Mouse (Mus musculus) thymus, adult 2 months (tissue): ENCODE measurements around the gene Eef1akmt2. TPM values are rescaled to one million over a fixed set of nuclear protein-coding genes. Genes with fewer than 3 reads are reported as not detected.

Source experiments
- DNase-seq: peaks from one replicate; pipeline ENCODE4 v3.0.0; 2021
- H3K27ac ChIP-seq: fragments of 200-500 bp; 2 replicates; pipeline ENCODE4 v1.5.1; 2012; ENCODE audit warnings: low read length, control low read depth; ENCODE audit not compliant: control insufficient read depth, insufficient read depth
- H3K27me3 ChIP-seq: fragments of 200-500 bp; 2 replicates; pipeline ENCODE4 v1.6.1; 2012; ENCODE audit warnings: mild to moderate bottlenecking, low read length, moderate library complexity, mixed read lengths; ENCODE audit not compliant: control insufficient read depth, insufficient read depth
- H3K36me3 ChIP-seq: fragments of 200-500 bp; 2 replicates; pipeline ENCODE4 v1.6.1; 2012; ENCODE audit warnings: mild to moderate bottlenecking, low read length, moderate library complexity; ENCODE audit not compliant: control insufficient read depth, insufficient read depth
- H3K4me1 ChIP-seq: fragments of 200-500 bp; replicated peaks from 2 replicates; pipeline ENCODE4 v1.6.1; 2012; ENCODE audit warnings: low read length; ENCODE audit not compliant: control insufficient read depth, insufficient read depth
- H3K4me3 ChIP-seq: fragments of 200-500 bp; 2 replicates; pipeline ENCODE4 v1.5.1; 2012; ENCODE audit warnings: mild to moderate bottlenecking, low read length, control low read depth, moderate library complexity; ENCODE audit not compliant: control insufficient read depth, insufficient read depth
- CTCF ChIP-seq: fragments of 200-500 bp; IDR thresholded peaks from 2 replicates; pipeline ENCODE4 v1.5.1; 2012; ENCODE audit warnings: mild to moderate bottlenecking, control low read depth, low read length, moderate library complexity, borderline replicate concordance; ENCODE audit not compliant: control insufficient read depth, poor library complexity, insufficient read depth; ENCODE audit errors: extremely low read depth
- POLR2A ChIP-seq: fragments of 200-500 bp; IDR thresholded peaks from 2 replicates; pipeline ENCODE4 v1.6.1; 2012; ENCODE audit warnings: mild to moderate bottlenecking, low read length, control low read depth, moderate library complexity; ENCODE audit not compliant: control insufficient read depth, poor library complexity, insufficient read depth; ENCODE audit errors: extremely low read depth
- WGBS: fragments of 180-500 bp; shearing (Covaris S2); methylation state at CpG from one replicate; pipeline ENCODE4 v1.1.7; 2018; 5-methylcytosine and 5-hydroxymethylcytosine counted together
- polyA plus RNA-seq: library from polyadenylated mRNA; depleted of rRNA; stranded (reverse); fragments of >200 nt; gene quantifications from 2 replicates; pipeline ENCODE4 v1.2.3, GENCODE M21; 2012

The Eef1akmt2 gene
- polyA plus RNA-seq, 1 experiment, result 7.0 TPM

GRCm38 (mm10) chr7:132843152-132843551, 9.3 kb downstream of the Eef1akmt2 start:
- no peak overlapping the region for H3K27ac ChIP-seq
- 70% methylated on average over 3 of the region's 3 CpGs for WGBS
- TF ChIP-seq CTCF (no peak), POLR2A (no peak)
- H3K36me3 ChIP-seq, result peaks cover 10% of the 10 kb centered on the region
- H3K27me3 ChIP-seq, result no peaks in the 10 kb centered on the region
- DNase-seq, result no peak
- no peak overlapping the region for H3K4me3 ChIP-seq
- no peaks in the 10 kb centered on the region for H3K4me1 ChIP-seq

- H3K4me1 ChIP-seq, result no peaks in the 10 kb centered on the region
- H3K36me3 ChIP-seq, result peaks cover 10% of the 10 kb centered on the region
- H3K4me3 ChIP-seq, result no peak overlapping the region
- TF ChIP-seq POLR2A (no peak), CTCF (no peak)
- H3K27me3 ChIP-seq, result no peaks in the 10 kb centered on the region
- WGBS, result 93% methylated on average over 1 of the region's 1 CpGs
- no peak overlapping the region for H3K27ac ChIP-seq
- no peak for DNase-seq
Measured at GRCm38 (mm10) chr7:132842455-132842854, 10.0 kb downstream of the Eef1akmt2 start.

GRCm38 (mm10) chr7:132841287-132841686, 11.2 kb downstream of the Eef1akmt2 start:
- 96% methylated on average over 5 of the region's 5 CpGs for WGBS
- no peak overlapping the region for H3K27ac ChIP-seq
- peaks cover 10% of the 10 kb centered on the region for H3K36me3 ChIP-seq
- H3K27me3 ChIP-seq, result no peaks in the 10 kb centered on the region
- H3K4me1 ChIP-seq, result no peaks in the 10 kb centered on the region
- DNase-seq, result no peak
- TF ChIP-seq CTCF, result no peak
- no peak for TF ChIP-seq POLR2A
- H3K4me3 ChIP-seq, result no peak overlapping the region

GRCm38 (mm10) chr7:132830955-132831354, 21.5 kb downstream of the Eef1akmt2 start:
- Histone ChIP-seq H3K4me3 (no peak overlapping the region), H3K36me3 (peaks cover 29% of the 10 kb centered on the region), H3K27me3 (no peaks in the 10 kb centered on the region), H3K4me1 (no peaks in the 10 kb centered on the region), H3K27ac (no peak overlapping the region)
- TF ChIP-seq POLR2A, result no peak
- no peak for TF ChIP-seq CTCF
- no peak for DNase-seq
- WGBS, result 93% methylated on average over 4 of the region's 4 CpGs

GRCm38 (mm10) chr7:132824346-132825022, 28.0 kb downstream of the Eef1akmt2 start:
- Histone ChIP-seq H3K4me3 (no peak overlapping the region), H3K36me3 (peaks cover 16% of the 10 kb centered on the region), H3K27me3 (no peaks in the 10 kb centered on the region), H3K4me1 (no peaks in the 10 kb centered on the region), H3K27ac (no peak overlapping the region)
- DNase-seq, result no peak
- WGBS, result 24% methylated on average over 1 of the region's 1 CpGs
- TF ChIP-seq CTCF (no peak), POLR2A (no peak)

- peaks cover 16% of the 10 kb centered on the region for H3K36me3 ChIP-seq
- DNase-seq, result no peak
- H3K4me1 ChIP-seq, result no peaks in the 10 kb centered on the region
- no peaks in the 10 kb centered on the region for H3K27me3 ChIP-seq
- H3K4me3 ChIP-seq, result no peak overlapping the region
- TF ChIP-seq POLR2A, result no peak
- TF ChIP-seq CTCF, result no peak
- H3K27ac ChIP-seq, result no peak overlapping the region
Measured at GRCm38 (mm10) chr7:132823832-132824231, 28.6 kb downstream of the Eef1akmt2 start.

GRCm38 (mm10) chr7:132820692-132821091, 31.8 kb downstream of the Eef1akmt2 start:
- H3K27ac ChIP-seq, result no peak overlapping the region
- H3K36me3 ChIP-seq, result peaks cover 6% of the 10 kb centered on the region
- no peak for TF ChIP-seq POLR2A
- no peaks in the 10 kb centered on the region for H3K4me1 ChIP-seq
- no peak overlapping the region for H3K4me3 ChIP-seq
- 86% methylated on average over 3 of the region's 3 CpGs for WGBS
- no peaks in the 10 kb centered on the region for H3K27me3 ChIP-seq
- DNase-seq, result no peak
